Mouse (Mus musculus): ENCODE measurements around the gene Szt2. TPM values are rescaled to one million over a fixed set of nuclear protein-coding genes. Genes with fewer than 3 reads are reported as not detected.

Gene Szt2
- total RNA-seq, 2 experiments from 2014 or later = 12.8 to 12.9 TPM

- intact Hi-C loops (cut with DNase I) = no loop called here
- DNase-seq = peak; percentile 78 to 81
Observed at GRCm38 (mm10) chr4:118359896-118360720, 49.0 kb downstream of the Szt2 start.

- intact Hi-C loops (cut with DNase I) = no loop called here
- DNase-seq = no peak
Observed at GRCm38 (mm10) chr4:118359211-118359895, 49.7 kb downstream of the Szt2 start.

DNA sequence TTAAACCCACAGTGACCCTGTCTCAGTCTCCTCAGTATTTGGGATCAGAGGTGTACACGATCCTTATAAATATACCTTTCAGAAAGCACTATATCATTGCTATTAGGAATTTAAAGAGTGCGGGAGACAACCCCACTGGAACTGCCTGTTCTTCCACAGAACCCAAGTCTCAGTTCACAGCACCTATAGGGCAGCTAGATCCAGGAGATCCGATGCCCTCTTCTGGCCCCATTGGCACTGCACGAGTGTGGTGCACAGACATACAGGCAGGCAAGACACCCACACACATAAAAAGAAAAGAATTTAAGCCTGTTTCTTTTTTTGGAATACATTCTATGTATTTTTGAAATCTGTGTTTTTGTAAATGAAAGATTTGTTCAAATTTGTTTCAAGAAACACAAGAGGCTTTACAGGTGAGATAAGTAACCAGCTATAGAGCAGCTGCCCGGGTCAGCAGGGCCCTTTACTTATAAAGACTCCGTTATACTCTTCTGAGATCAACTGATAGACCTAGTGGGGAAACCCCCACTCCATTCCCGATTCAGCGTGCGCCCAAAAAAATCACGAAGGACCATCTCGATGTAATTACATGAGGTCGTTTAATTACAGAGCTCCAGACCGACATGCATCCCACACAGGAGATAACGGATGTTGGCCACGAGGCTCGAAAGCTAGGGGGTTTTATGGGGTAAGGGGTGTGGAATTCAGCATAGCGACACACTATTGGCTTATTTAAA, 50.7 kb downstream of the Szt2 start:
- no peak for DNase-seq
- intact Hi-C loops (cut with DNase I) = no loop called here

DNA sequence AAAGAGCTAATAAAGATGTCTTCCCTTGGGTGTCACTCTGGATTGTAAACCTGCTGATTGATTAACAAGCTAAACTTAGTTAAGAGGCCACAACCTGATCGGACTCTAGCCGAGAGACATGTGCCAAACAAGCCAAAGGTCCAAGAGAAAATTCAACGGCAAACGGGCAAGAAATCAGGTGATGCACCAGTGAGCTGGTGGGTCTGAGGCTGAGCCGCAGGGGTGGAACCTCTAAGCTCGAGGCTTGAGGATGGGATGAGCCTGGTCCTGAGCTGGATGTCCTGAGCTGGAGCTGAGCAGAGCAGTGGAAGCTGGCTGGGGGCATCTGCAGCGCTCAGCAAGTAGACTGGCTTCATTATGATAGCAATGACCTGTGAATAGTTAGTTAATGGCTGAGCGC, 51.6 kb downstream of the Szt2 start:
- intact Hi-C loops (cut with DNase I) = no loop called here
- no peak for DNase-seq

GRCm38 (mm10) chr4:118356738-118357137, 52.3 kb downstream of the Szt2 start:
- DNase-seq = no peak
- intact Hi-C loops (cut with DNase I) = no loop called here

DNA sequence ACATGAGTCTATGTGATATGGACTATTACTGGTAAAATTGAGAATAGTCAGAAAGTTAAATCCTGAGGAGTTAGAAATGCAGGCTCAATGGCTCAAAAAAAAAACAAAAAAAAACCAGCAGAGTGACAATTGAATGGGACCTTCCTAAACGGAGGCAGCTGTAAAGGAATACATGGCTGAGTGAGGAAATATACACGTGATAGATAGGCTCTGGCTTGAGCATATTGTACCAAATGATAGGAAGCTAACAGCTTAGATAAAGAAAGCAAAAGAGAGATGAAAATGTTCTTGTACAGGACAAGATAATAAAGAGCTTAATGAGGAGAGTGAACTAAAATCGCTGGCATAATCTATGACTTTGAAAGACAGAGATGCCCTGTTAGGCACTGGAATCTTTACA, 54.8 kb downstream of the Szt2 start:
- intact Hi-C loops (cut with DNase I) = no loop called here

GRCm38 (mm10) chr4:118353689-118354088, 55.4 kb downstream of the Szt2 start:
- no peak for DNase-seq
- intact Hi-C loops (cut with DNase I) = no loop called here

More for the DNA sequence above, 54.8 kb downstream of the Szt2 start:
- no peak for DNase-seq

DNA sequence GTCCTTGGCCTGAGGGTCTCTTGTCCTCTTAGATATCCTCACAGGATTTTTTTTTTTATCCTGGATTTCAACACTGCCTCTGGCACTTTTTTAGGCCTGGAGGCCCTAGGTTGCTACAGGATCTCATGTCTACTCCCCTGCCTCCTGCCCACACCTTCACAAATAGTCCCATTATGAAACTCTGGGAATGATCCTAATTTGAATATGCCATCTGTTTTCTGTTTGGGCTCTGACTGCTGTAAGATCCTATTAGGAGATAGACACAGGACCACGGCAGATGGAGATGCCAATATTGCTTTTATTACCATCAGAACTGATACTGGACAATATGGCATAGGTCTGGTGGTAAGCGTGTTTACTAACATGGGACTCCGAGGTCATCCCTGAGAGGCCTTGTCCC, 57.2 kb downstream of the Szt2 start:
- DNase-seq = no peak
- intact Hi-C loops (cut with DNase I) = no loop called here

- no peak for DNase-seq
- intact Hi-C loops (cut with DNase I) = no loop called here
Observed at GRCm38 (mm10) chr4:118350864-118351263, 58.2 kb downstream of the Szt2 start.

GRCm38 (mm10) chr4:118347529-118348309, 61.4 kb downstream of the Szt2 start:
- DNase-seq = no peak
- intact Hi-C loops (cut with DNase I) = no loop called here

DNA sequence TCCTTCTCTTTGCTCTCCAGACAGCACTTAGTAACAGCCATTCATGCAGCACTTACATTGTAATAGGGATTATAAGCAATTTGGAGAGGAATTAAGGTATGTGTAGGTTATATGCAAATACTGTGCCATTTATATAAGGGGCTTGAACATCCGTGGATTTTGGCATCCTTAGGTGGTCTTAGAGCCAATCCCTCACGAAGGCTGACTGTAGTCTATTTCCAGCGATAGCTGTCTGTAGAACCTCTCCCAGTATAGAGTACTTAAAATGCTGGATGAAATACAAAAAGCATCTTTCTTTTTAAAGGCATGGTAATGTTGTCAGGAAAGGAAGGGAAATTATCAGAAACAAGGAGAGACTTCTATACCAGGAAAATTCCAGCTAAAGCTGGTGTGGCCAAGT, 67.6 kb downstream of the Szt2 start:
- no peak for DNase-seq
- intact Hi-C loops (cut with DNase I) = no loop called here

GRCm38 (mm10) chr4:118336658-118337057, 72.4 kb downstream of the Szt2 start:
- intact Hi-C loops (cut with DNase I) = no loop called here
- peak; percentile 36 to 66 for DNase-seq

GRCm38 (mm10) chr4:118335991-118336390, 73.1 kb downstream of the Szt2 start:
- DNase-seq = no peak
- intact Hi-C loops (cut with DNase I) = no loop called here

DNA sequence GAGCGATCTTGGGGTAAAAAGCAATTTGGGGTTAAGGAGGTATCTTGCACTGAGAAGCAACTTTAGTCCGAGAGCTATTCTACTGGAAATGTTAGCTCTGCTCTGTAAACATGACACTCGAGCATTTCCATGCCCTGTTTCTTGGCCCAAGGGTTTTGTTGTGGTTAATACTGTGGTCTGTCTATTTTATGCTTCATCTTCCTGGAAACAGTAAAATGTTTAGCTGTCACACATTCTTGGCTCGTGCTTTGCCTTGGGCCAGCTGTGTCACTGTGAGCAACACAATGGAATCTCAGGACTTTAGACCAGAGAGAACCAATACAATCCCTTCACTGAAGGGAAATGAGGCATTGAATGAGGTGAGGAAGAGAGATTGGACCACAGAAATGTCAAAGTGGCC, 77.3 kb downstream of the Szt2 start:
- DNase-seq = peak; percentile 13 to 20
- intact Hi-C loops (cut with DNase I) = no loop called here

GRCm38 (mm10) chr4:118326476-118326875, 82.6 kb downstream of the Szt2 start:
- intact Hi-C loops (cut with DNase I) = no loop called here
- no peak for DNase-seq

DNA sequence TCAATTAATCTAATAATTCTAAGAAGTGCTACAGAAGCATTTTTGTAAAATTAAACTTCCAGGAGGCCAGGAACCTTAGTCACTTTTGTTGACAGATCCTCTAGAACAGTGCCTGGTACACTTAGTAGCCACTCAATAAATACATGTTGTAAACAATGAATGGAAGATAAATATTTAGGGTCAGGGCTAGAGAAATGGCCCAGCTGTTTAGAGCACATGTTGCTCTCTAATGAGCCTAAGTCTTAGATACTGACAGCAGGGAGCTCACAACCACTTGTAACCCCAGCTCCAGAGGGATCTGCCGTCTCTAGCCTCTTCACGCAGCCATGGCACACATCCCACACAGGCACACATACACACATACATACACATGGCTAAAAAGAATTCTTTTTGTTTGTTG, 88.4 kb downstream of the Szt2 start:
- DNase-seq = no peak
- intact Hi-C loops (cut with DNase I) = no loop called here

DNA sequence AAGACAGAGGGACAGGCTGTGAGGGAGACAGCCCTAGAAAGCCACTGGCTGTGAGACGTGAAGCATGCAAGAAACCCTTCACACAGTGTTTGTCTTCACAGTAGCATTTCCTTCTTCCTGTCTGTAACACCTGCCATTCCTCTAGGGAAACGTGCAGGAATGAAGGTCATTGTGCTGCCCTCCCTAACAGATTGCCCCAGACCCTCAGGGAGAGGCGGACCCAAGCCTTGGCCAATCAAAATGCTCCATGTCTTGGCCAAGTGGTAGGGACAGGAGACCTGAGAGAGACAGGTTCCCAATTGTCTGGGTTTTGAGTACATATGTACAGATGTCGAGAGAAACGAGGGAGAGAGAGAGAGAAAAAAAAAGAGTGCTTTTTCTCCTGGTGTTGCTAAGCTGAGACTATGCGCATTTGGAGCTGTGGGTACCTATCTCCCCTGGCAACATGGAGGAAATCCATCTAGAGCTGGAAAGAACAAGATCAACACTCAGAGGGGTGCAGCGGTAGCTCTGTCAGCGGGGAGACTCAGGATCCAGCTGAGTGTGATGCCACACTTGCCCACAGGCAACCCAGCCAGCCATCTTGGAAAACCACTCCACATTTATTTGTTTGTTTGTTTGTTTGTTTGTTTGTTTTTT, 89.2 kb downstream of the Szt2 start:
- intact Hi-C loops (cut with DNase I) = no loop called here
- no peak for DNase-seq

DNA sequence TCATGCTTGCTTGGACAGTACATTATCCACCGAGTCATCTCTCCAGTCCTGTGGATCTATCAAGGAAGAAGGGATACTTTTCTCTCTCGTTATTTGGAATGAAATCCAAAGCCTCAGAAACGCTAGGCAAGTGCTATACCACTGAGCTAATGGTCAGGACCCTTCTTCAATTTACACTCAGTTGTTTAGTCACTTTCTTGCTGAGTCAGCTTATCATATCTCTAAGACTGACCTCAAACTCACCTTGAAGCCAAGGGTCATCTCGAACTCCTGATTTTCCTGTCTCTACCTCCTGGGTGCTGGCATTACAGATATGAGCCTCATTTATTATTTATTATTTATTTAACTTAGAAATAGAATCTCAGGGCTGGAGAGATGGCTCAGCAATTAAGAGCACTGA, 92.4 kb downstream of the Szt2 start:
- DNase-seq = no peak

GRCm38 (mm10) chr4:118315286-118315685, 93.8 kb downstream of the Szt2 start:
- DNase-seq = no peak
- intact Hi-C loops (cut with DNase I) = no loop called here

More for the DNA sequence above, 92.4 kb downstream of the Szt2 start:
- intact Hi-C loops (cut with DNase I) = no loop called here
